Mouse (Mus musculus) CH12.LX (cell line): ENCODE data around the gene Tmem233. TPM values are rescaled to one million over a fixed set of nuclear protein-coding genes. Genes with fewer than 3 reads are reported as not detected.

Experiments used
- DNase-seq: peaks from one replicate; pipeline ENCODE4 v3.0.0-alpha.2; 2013; ENCODE audit errors: extremely low read depth
- H3K27ac ChIP-seq: 2 replicates; pipeline ENCODE4 v1.5.1; 2012; ENCODE audit warnings: low read depth, mild to moderate bottlenecking, control low read depth, moderate library complexity; ENCODE audit not compliant: insufficient read depth
- H3K27me3 ChIP-seq: replicated peaks from 2 replicates; pipeline ENCODE3; 2012; ENCODE audit warnings: inconsistent platforms
- H3K36me3 ChIP-seq, 2 experiments: replicated peaks in 1 of 2; 2 replicates each; pipeline versions ENCODE3 to v1.6.1; 2012; ENCODE audit warnings: inconsistent platforms in 1 of 2, low read length in 1 of 2, mild to moderate bottlenecking in 1 of 2, mixed read lengths in 1 of 2, moderate library complexity in 1 of 2; ENCODE audit not compliant: control insufficient read depth in 1 of 2, insufficient read depth in 1 of 2
- H3K4me1 ChIP-seq, 2 experiments: 2 replicates each; pipeline ENCODE4 v1.6.1; 2012; ENCODE audit warnings: inconsistent platforms in 1 of 2, moderate library complexity in 1 of 2; ENCODE audit not compliant: insufficient read depth in 2 of 2, control insufficient read depth in 1 of 2
- H3K4me2 ChIP-seq: 2 replicates; pipeline ENCODE4 v1.6.1; 2012; ENCODE audit warnings: low read depth, mild to moderate bottlenecking, control low read depth; ENCODE audit not compliant: poor library complexity, insufficient read depth, severe bottlenecking
- H3K4me3 ChIP-seq, 3 experiments: fragments of 150-350 bp in 1 of 3; sonication (generic) in 1 of 3; replicated peaks in 1 of 3; 2 replicates each; pipeline versions ENCODE3 to v1.5.1; 2011 to 2012; ENCODE audit warnings: low read depth in 2 of 3, low read length in 2 of 3, mild to moderate bottlenecking in 2 of 3, moderate library complexity in 2 of 3, control low read depth in 1 of 3, improper control_type of control experiment in 1 of 3, inconsistent platforms in 1 of 3, mixed read lengths in 1 of 3; ENCODE audit not compliant: poor library complexity in 1 of 3
- H3K79me2 ChIP-seq: replicated peaks from 2 replicates; pipeline ENCODE4 v1.6.1; 2012; ENCODE audit warnings: mild to moderate bottlenecking, moderate library complexity; ENCODE audit not compliant: control insufficient read depth, poor library complexity, insufficient read depth, severe bottlenecking; ENCODE audit errors: extremely low read depth
- H3K9ac ChIP-seq: 2 replicates; pipeline ENCODE4 v1.6.1; 2012; ENCODE audit warnings: low read depth, mild to moderate bottlenecking, control low read depth, moderate library complexity; ENCODE audit not compliant: insufficient read depth
- H3K9me3 ChIP-seq: replicated peaks from 2 replicates; pipeline ENCODE3; 2012; ENCODE audit warnings: low read length, inconsistent platforms, mixed read lengths
- CHD1 ChIP-seq: IDR thresholded peaks from 2 replicates; pipeline ENCODE4 v1.6.1; 2012; ENCODE audit warnings: low read depth, low read length, improper control_type of control experiment, inconsistent platforms
- CHD2 ChIP-seq: IDR thresholded peaks from 2 replicates; pipeline ENCODE4 v1.6.1; 2011; ENCODE audit warnings: low read length, improper control_type of control experiment
- CTCF ChIP-seq, 2 experiments: IDR thresholded peaks in 1 of 2; conservative IDR thresholded peaks in 1 of 2; 2 replicates each; pipeline ENCODE4 v1.5.1; 2011 to 2012; ENCODE audit warnings: low read depth in 2 of 2, low read length in 2 of 2, improper control_type of control experiment in 1 of 2, inconsistent platforms in 1 of 2, mild to moderate bottlenecking in 1 of 2, moderate library complexity in 1 of 2
- ELF1 ChIP-seq: IDR thresholded peaks from 2 replicates; pipeline ENCODE4 v1.6.1; 2014; ENCODE audit warnings: low read depth, mild to moderate bottlenecking, inconsistent platforms, low read length, improper control_type of control experiment
- EP300 ChIP-seq: IDR thresholded peaks from 2 replicates; pipeline ENCODE4 v1.6.1; 2011; ENCODE audit warnings: low read length, improper control_type of control experiment
- MAX ChIP-seq: IDR thresholded peaks from 2 replicates; pipeline ENCODE4 v1.6.1; 2011; ENCODE audit warnings: low read length, improper control_type of control experiment
- MAZ ChIP-seq: IDR thresholded peaks from 2 replicates; pipeline ENCODE4 v1.6.1; 2012; ENCODE audit warnings: low read depth, mild to moderate bottlenecking, inconsistent platforms, low read length, improper control_type of control experiment, moderate library complexity
- MEF2A ChIP-seq: IDR thresholded peaks from 2 replicates; pipeline ENCODE4 v1.6.1; 2014; ENCODE audit warnings: low read depth, mild to moderate bottlenecking, inconsistent platforms, low read length, improper control_type of control experiment, borderline replicate concordance
- MXI1 ChIP-seq: IDR thresholded peaks from 2 replicates; pipeline ENCODE4 v1.6.1; 2011; ENCODE audit warnings: mild to moderate bottlenecking, low read depth, low read length, improper control_type of control experiment
- MYC ChIP-seq: IDR thresholded peaks from 2 replicates; pipeline ENCODE4 v1.6.1; 2011; ENCODE audit warnings: low read depth, mild to moderate bottlenecking, improper control_type of control experiment, low read length
- NELFE ChIP-seq: IDR thresholded peaks from 2 replicates; pipeline ENCODE4 v1.6.1; 2011; ENCODE audit warnings: low read depth, low read length, improper control_type of control experiment
- PAX5 ChIP-seq: IDR thresholded peaks from 2 replicates; pipeline ENCODE4 v1.6.1; 2012; ENCODE audit warnings: low read length, inconsistent platforms, mixed read lengths
- POLR2AphosphoS2 ChIP-seq: IDR thresholded peaks from 2 replicates; pipeline ENCODE4 v1.6.1; 2011; ENCODE audit warnings: low read depth, low read length, improper control_type of control experiment
- TBP ChIP-seq: conservative IDR thresholded peaks from 2 replicates; pipeline ENCODE4 v1.6.1; 2011; ENCODE audit warnings: low read depth, low read length, improper control_type of control experiment
- UBTF ChIP-seq: IDR thresholded peaks from 2 replicates; pipeline ENCODE4 v1.6.1; 2012; ENCODE audit warnings: low read depth, mild to moderate bottlenecking, inconsistent platforms, low read length, improper control_type of control experiment, moderate library complexity
- USF2 ChIP-seq: conservative IDR thresholded peaks from 2 replicates; pipeline ENCODE4 v1.6.1; 2011; ENCODE audit warnings: low read depth, low read length, improper control_type of control experiment
- ZC3H11A ChIP-seq: IDR thresholded peaks from 2 replicates; pipeline ENCODE4 v1.6.1; 2012; ENCODE audit warnings: low read depth, mild to moderate bottlenecking, inconsistent platforms, low read length, improper control_type of control experiment
- ZKSCAN1 ChIP-seq: IDR thresholded peaks from 2 replicates; pipeline ENCODE4 v1.6.1; 2012; ENCODE audit warnings: low read depth, inconsistent platforms, low read length, improper control_type of control experiment, borderline replicate concordance
- ZNF384 ChIP-seq: IDR thresholded peaks from 2 replicates; pipeline ENCODE4 v1.6.1; 2012; ENCODE audit warnings: low read depth, low read length, improper control_type of control experiment, inconsistent platforms
- dilution Hi-C: fragments of 300-500 bp; cut with MboI; formaldehyde crosslinking; loops from 2 replicates; pipeline ENCODE4 v1.14.3; 2020; ENCODE audit warnings: low sequenced_read_pairs; ENCODE audit not compliant: extremely low pct_unique_long_range_greater_than_20kb, extremely low pct_ligation_motif_present
- in situ Hi-C: fragments of 300-500 bp; cut with MboI; formaldehyde crosslinking; loops from 3 replicates; pipeline ENCODE4 v1.14.3; 2019; ENCODE audit warnings: low sequenced_read_pairs, low pct_ligation_motif_present, low pct_unique_long_range_greater_than_20kb, mixed read lengths
- polyA plus RNA-seq: library from polyadenylated mRNA; unstranded; fragments of >175 nt; gene quantifications from 2 replicates; pipeline ENCODE4 v1.2.1, GENCODE M21; 2012; ENCODE audit warnings: low read depth; ENCODE audit not compliant: insufficient read length
- total RNA-seq, 2 experiments: library from RNA; depleted of rRNA; stranded (reverse); fragments of 300-350 nt in 1 of 2; fragments of >200 nt in 1 of 2; gene quantifications; 2 replicates each; pipeline ENCODE4 v1.2.3; 2012 to 2014

Gene Tmem233
- total and polyA plus RNA-seq, 3 experiments, result not detected

- no peaks in the 10 kb centered on the region for H3K9me3 ChIP-seq
- dilution Hi-C loops, result no loop called here
- no peak overlapping the region for H3K9ac ChIP-seq
- peaks cover 49 to 59% of the 10 kb centered on the region in 2 experiments for H3K36me3 ChIP-seq
- H3K4me3 ChIP-seq, result no peak overlapping the region
- no peaks in the 10 kb centered on the region for H3K27me3 ChIP-seq
- H3K79me2 ChIP-seq, result peaks cover 27% of the 10 kb centered on the region
- no peak for DNase-seq
- H3K27ac ChIP-seq, result no peak overlapping the region
- peaks cover 0 to 20% of the 10 kb centered on the region in 2 experiments; a peak in 2 of 4 replicates for H3K4me1 ChIP-seq
- in situ Hi-C loops, result no loop called here
- H3K4me2 ChIP-seq, result no peak overlapping the region
- TF ChIP-seq POLR2AphosphoS2 (no peak), TBP (no peak), USF2 (no peak), PAX5 (no peak), MAZ (no peak), EP300 (no peak), CHD2 (no peak), MYC (no peak), MAX (no peak), MEF2A (no peak)
- TF ChIP-seq, all 38 proteins: peak for 0
Observed at GRCm38 (mm10) chr5:116021552-116021951, 61.5 kb downstream of the Tmem233 start.

- H3K4me3 ChIP-seq, result no peak overlapping the region
- dilution Hi-C loops, result no loop called here
Observed at GRCm38 (mm10) chr5:116019371-116019770, 63.7 kb downstream of the Tmem233 start.

GRCm38 (mm10) chr5:116018784-116019183, 64.3 kb downstream of the Tmem233 start:
- in situ Hi-C loops, result no loop called here
- dilution Hi-C loops, result no loop called here
- no peak overlapping the region for H3K4me3 ChIP-seq
- H3K9me3 ChIP-seq, result no peaks in the 10 kb centered on the region
- no peak overlapping the region for H3K9ac ChIP-seq
- DNase-seq, result no peak
- peaks cover 24% of the 10 kb centered on the region for H3K79me2 ChIP-seq
- H3K4me1 ChIP-seq, result peaks cover 0 to 15% of the 10 kb centered on the region in 2 experiments; a peak in 2 of 4 replicates
- H3K27me3 ChIP-seq, result no peaks in the 10 kb centered on the region
- no peak overlapping the region for H3K27ac ChIP-seq
- peaks cover 75 to 87% of the 10 kb centered on the region in 2 experiments for H3K36me3 ChIP-seq
- no peak overlapping the region for H3K4me2 ChIP-seq
- peak in 1 of 2 experiments; percentile 25; a peak in 2 of 4 replicates for TF ChIP-seq CTCF (conservative IDR thresholded peaks at IDR 0.05 in 1 of 2, IDR thresholded peaks at IDR 0.05 in 1 of 2; ENCODE audit: low read depth in 2 of 2, low read length in 2 of 2)
- TF ChIP-seq TBP, result no peak
- no peak for TF ChIP-seq MXI1
- TF ChIP-seq PAX5, result no peak
- no peak for TF ChIP-seq ELF1

More at GRCm38 (mm10) chr5:116019371-116019770, 63.7 kb downstream of the Tmem233 start:
- in situ Hi-C loops, result no loop called here
- no peak overlapping the region for H3K27ac ChIP-seq
- no peak for DNase-seq
- H3K79me2 ChIP-seq, result peaks cover 27% of the 10 kb centered on the region
- TF ChIP-seq ZKSCAN1 (no peak), POLR2AphosphoS2 (no peak), UBTF (no peak), NELFE (no peak), ZNF384 (no peak), CHD1 (no peak), ZC3H11A (no peak), MXI1 (no peak)
- peaks cover 0 to 15% of the 10 kb centered on the region in 2 experiments; a peak in 2 of 4 replicates for H3K4me1 ChIP-seq
- no peak overlapping the region for H3K4me2 ChIP-seq
- no peaks in the 10 kb centered on the region for H3K9me3 ChIP-seq
- no peak overlapping the region for H3K9ac ChIP-seq
- H3K36me3 ChIP-seq, result peaks cover 69 to 81% of the 10 kb centered on the region in 2 experiments
- H3K27me3 ChIP-seq, result no peaks in the 10 kb centered on the region
